Mouse (Mus musculus) layer of hippocampus, adult 8-10 months (tissue): Measurements from ENCODE around the gene Snip1. TPM values are rescaled to one million over a fixed set of nuclear protein-coding genes. Genes with fewer than 3 reads are reported as not detected.
A peak's percentile ranks its signal among the peaks of the same experiment; 100 is the strongest.

ENCODE experiments used
- DNase-seq, 2 experiments: peaks; one replicate each; pipeline ENCODE4 v3.0.0; 2022; ENCODE audit warnings: low spot score in 2 of 2
- total RNA-seq, 4 experiments: library from RNA; stranded (reverse); gene quantifications; 2 replicates each; pipeline ENCODE4 v1.2.4; 2022

The Snip1 gene
- total RNA-seq = 10 to 100 TPM; 14.1 to 16.4 (median 14.7) TPM

GRCm38 (mm10) chr4:125066490-125067370, at the start of gene Snip1:
Gene Snip1 (plus strand): TSS chr4:125066672.
- DNase-seq = peak; percentile 90 to 92

- no peak for DNase-seq
Measured at GRCm38 (mm10) chr4:125017431-125017830, 49.0 kb upstream of the Snip1 start.

GRCm38 (mm10) chr4:125020780-125021538, 45.5 kb upstream of the Snip1 start:
- no peak for DNase-seq

- peak; percentile 87 to 90 for DNase-seq
Measured at GRCm38 (mm10) chr4:125029891-125030614, 36.4 kb upstream of the Snip1 start.

- DNase-seq = no peak
Measured at GRCm38 (mm10) chr4:125034341-125034740, 32.1 kb upstream of the Snip1 start.

GRCm38 (mm10) chr4:125044454-125044853, 22.0 kb upstream of the Snip1 start:
- DNase-seq = no peak

GRCm38 (mm10) chr4:125055385-125055784, 11.1 kb upstream of the Snip1 start:
- DNase-seq = no peak

- DNase-seq = no peak
Measured at GRCm38 (mm10) chr4:125056476-125056875, 10.0 kb upstream of the Snip1 start.

- DNase-seq = no peak
Measured at GRCm38 (mm10) chr4:125057273-125057672, 9.2 kb upstream of the Snip1 start.

GRCm38 (mm10) chr4:125058033-125058432, 8.4 kb upstream of the Snip1 start:
- no peak for DNase-seq

GRCm38 (mm10) chr4:125059025-125059424, 7.4 kb upstream of the Snip1 start:
- DNase-seq = peak in 1 of 2 experiments; percentile 50

- no peak for DNase-seq
Measured at GRCm38 (mm10) chr4:125063829-125064228, 2.6 kb upstream of the Snip1 start.

- peak in 1 of 2 experiments; percentile 30 for DNase-seq
Measured at GRCm38 (mm10) chr4:125065517-125066307, 760 bp upstream of the Snip1 start, which contains the start of gene Dnali1. Gene Dnali1 (minus strand): TSS chr4:125065703.

GRCm38 (mm10) chr4:125077700-125078099, 11.2 kb downstream of the Snip1 start:
- no peak for DNase-seq

GRCm38 (mm10) chr4:125078698-125079097, 12.2 kb downstream of the Snip1 start:
- DNase-seq = no peak

- peak; percentile 71 to 92 for DNase-seq
Measured at GRCm38 (mm10) chr4:125084403-125085345, 18.2 kb downstream of the Snip1 start, which contains the start of gene Meaf6. Gene Meaf6 (plus strand): TSS chr4:125085134.

GRCm38 (mm10) chr4:125085346-125085841, 18.9 kb downstream of the Snip1 start:
- DNase-seq = peak; percentile 55 to 67

- no peak for DNase-seq
Measured at GRCm38 (mm10) chr4:125093031-125093430, 26.6 kb downstream of the Snip1 start.

GRCm38 (mm10) chr4:125096066-125096465, 29.6 kb downstream of the Snip1 start:
- DNase-seq = no peak
